Mouse (Mus musculus) liver, embryonic 14.5 days (tissue): ENCODE data around the gene Spag9. TPM values are rescaled to one million over a fixed set of nuclear protein-coding genes. Genes with fewer than 3 reads are reported as not detected.

Experiments
- ATAC-seq: fragments of 200-750 bp; cut with Nextera tagmentation; 2 replicates; pipeline ENCODE4 v1.8.0; 2017; ENCODE audit warnings: moderate number of reproducible peaks, mild to moderate bottlenecking, moderate library complexity; ENCODE audit not compliant: insufficient read depth
- DNase-seq, 3 experiments: peaks; one replicate each; pipeline ENCODE4 v3.0.0-alpha.2; 2012 to 2013; ENCODE audit warnings: low read depth in 3 of 3, low spot score in 3 of 3
- H3K27ac ChIP-seq: fragments of 300-500 bp; sonication (generic); 2 replicates; pipeline ENCODE4 v1.5.1; 2014; ENCODE audit warnings: moderate library complexity, mild to moderate bottlenecking, control low read depth, inconsistent platforms
- H3K27me3 ChIP-seq: fragments of 300-500 bp; sonication (generic); 2 replicates; pipeline ENCODE4 v1.6.1; 2014; ENCODE audit warnings: mild to moderate bottlenecking, low read length, moderate library complexity; ENCODE audit not compliant: control insufficient read depth, insufficient read depth
- H3K36me3 ChIP-seq: fragments of 300-500 bp; sonication (generic); replicated peaks from 2 replicates; pipeline ENCODE4 v1.6.1; 2014; ENCODE audit warnings: low read depth; ENCODE audit not compliant: control insufficient read depth, insufficient read depth
- H3K4me1 ChIP-seq, 2 experiments: fragments of 200-500 bp in 1 of 2; fragments of 300-500 bp in 1 of 2; sonication (generic) in 1 of 2; replicated peaks; 2 replicates each; pipeline ENCODE4 v1.6.1; 2012 to 2014; ENCODE audit warnings: antibody characterized with exemption in 1 of 2, inconsistent platforms in 1 of 2, low read length in 1 of 2; ENCODE audit not compliant: control insufficient read depth in 2 of 2, insufficient read depth in 2 of 2
- H3K4me2 ChIP-seq: fragments of 300-500 bp; sonication (generic); 2 replicates; pipeline ENCODE4 v1.6.1; 2014; ENCODE audit warnings: low read depth, mild to moderate bottlenecking, control low read depth, moderate library complexity
- H3K4me3 ChIP-seq, 2 experiments: fragments of 200-500 bp in 1 of 2; fragments of 300-500 bp in 1 of 2; sonication (generic) in 1 of 2; 2 replicates each; pipeline ENCODE4 v1.5.1; 2012 to 2014; ENCODE audit warnings: low read depth in 2 of 2, low read length in 2 of 2, mild to moderate bottlenecking in 2 of 2, control low read depth in 1 of 2, inconsistent platforms in 1 of 2, moderate library complexity in 1 of 2; ENCODE audit not compliant: insufficient read depth in 1 of 2
- H3K9ac ChIP-seq: fragments of 300-500 bp; sonication (generic); replicated peaks from 2 replicates; pipeline ENCODE4 v1.6.1; 2014; ENCODE audit warnings: mild to moderate bottlenecking, control low read depth, moderate library complexity
- H3K9me3 ChIP-seq: fragments of 300-500 bp; sonication (generic); 2 replicates; pipeline ENCODE4 v1.6.1; 2016; ENCODE audit warnings: low read length, mixed read lengths; ENCODE audit not compliant: control insufficient read depth
- CTCF ChIP-seq: IDR thresholded peaks from 2 replicates; pipeline ENCODE4 v1.5.1; 2016; ENCODE audit warnings: antibody characterized with exemption, low read depth, control low read depth
- EP300 ChIP-seq: IDR thresholded peaks from 2 replicates; pipeline ENCODE4 v1.6.1; 2016; ENCODE audit warnings: antibody characterized with exemption, low read depth
- WGBS: fragments of 180-500 bp; shearing (Covaris S2); extraction: QIAGEN DNeasy Blood & Tissue Kit; methylation state at CpG from one replicate; pipeline ENCODE4 v1.1.7; 2014; ENCODE audit not compliant: insufficient replicate concordance; 5-methylcytosine and 5-hydroxymethylcytosine counted together
- polyA plus RNA-seq, 2 experiments: library from polyadenylated mRNA; depleted of rRNA in 1 of 2; stranded (reverse) in 1 of 2; unstranded in 1 of 2; fragments of >200 nt; fragmentation: Nextera tagmentation in 1 of 2; extraction: Ambion mirVana in 1 of 2; gene quantifications; 2 replicates each; pipeline versions ENCODE4 v1.2.1 to v1.2.3; 2012 to 2014

The Spag9 gene
- polyA plus RNA-seq, 2 experiments: 6.9 to 10.8 TPM

- Histone ChIP-seq H3K4me3 (no peak overlapping the region), H3K9ac (no peak overlapping the region), H3K36me3 (no peaks in the 10 kb centered on the region), H3K9me3 (no peaks in the 10 kb centered on the region), H3K27me3 (peaks cover 5% of the 10 kb centered on the region), H3K27ac (no peak overlapping the region), H3K4me1 (0 out of 4 replicates have a peak, but pooled peaks cover 0 to 1% of the 10 kb centered on the region in 2 experiments), H3K4me2 (no peak overlapping the region)
- no peak for TF ChIP-seq EP300
- TF ChIP-seq CTCF: no peak
- WGBS: 43% methylated on average over 2 of the region's 2 CpGs
- no peak for DNase-seq
- ATAC-seq: no peak
Measured at GRCm38 (mm10) chr11:94143336-94143735, 147.4 kb downstream of the Spag9 start.

DNA sequence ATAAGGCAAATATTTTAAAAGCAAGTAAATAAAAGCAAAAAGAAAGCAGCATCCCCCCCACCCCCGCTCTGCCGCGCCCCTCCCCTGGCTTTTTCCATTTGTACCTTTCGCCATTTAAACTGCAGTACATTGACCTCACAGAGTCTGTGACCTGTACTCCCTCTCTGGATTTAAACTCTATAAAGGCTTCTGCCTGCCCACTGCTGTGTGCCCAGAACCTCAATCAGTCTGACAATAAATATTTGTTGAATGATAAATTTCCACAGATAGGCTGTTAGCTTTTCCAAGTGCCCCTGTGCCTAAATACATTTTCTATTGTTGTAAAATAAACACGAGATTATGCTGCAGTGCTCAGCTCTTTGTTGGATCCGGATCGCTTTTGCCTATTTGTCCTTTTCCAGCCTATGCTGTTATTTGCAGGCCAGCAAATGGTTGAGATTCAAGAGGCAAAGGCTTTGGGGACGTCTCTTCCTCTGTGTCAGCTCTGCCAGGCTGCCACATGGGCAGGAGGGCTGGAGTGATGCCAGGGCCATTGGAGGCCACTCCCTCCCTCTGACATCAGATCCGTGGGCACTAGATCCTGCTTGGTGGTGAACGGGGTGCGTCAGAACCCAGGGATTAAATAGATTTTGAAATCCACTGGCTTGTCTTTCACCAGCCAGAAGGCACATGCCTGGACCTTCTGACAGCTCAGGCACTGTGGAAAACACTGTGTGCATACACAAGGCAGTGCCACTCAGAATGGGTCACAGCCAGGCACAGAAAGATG, 149.1 kb downstream of the Spag9 start:
- no peaks in the 10 kb centered on the region for H3K4me1 ChIP-seq
- no peaks in the 10 kb centered on the region for H3K36me3 ChIP-seq
- H3K4me2 ChIP-seq: no peak overlapping the region
- no peak overlapping the region for H3K27ac ChIP-seq
- DNase-seq (no peak), ATAC-seq (no peak)
- H3K9me3 ChIP-seq: no peaks in the 10 kb centered on the region
- H3K27me3 ChIP-seq: peaks cover 19% of the 10 kb centered on the region
- no peak overlapping the region for H3K9ac ChIP-seq
- 64% methylated on average over 11 of the region's 11 CpGs for WGBS
- no peak overlapping the region for H3K4me3 ChIP-seq
- no peak for TF ChIP-seq EP300
- no peak for TF ChIP-seq CTCF

- Histone ChIP-seq H3K4me2 (no peak overlapping the region), H3K27me3 (peaks cover 25% of the 10 kb centered on the region), H3K4me3 (no peak overlapping the region), H3K9me3 (no peaks in the 10 kb centered on the region), H3K9ac (no peak overlapping the region), H3K36me3 (no peaks in the 10 kb centered on the region), H3K4me1 (no peaks in the 10 kb centered on the region), H3K27ac (no peak overlapping the region)
- TF ChIP-seq EP300: no peak
- no peak for TF ChIP-seq CTCF
- 77% methylated on average over 14 of the region's 14 CpGs for WGBS
- no peak for DNase-seq
- ATAC-seq: no peak
Measured at GRCm38 (mm10) chr11:94146049-94146605, 150.2 kb downstream of the Spag9 start.

GRCm38 (mm10) chr11:94146733-94147485, 151.0 kb downstream of the Spag9 start:
- no peaks in the 10 kb centered on the region for H3K9me3 ChIP-seq
- ATAC-seq (no peak), DNase-seq (no peak)
- TF ChIP-seq EP300 (no peak), CTCF (no peak)
- H3K4me3 ChIP-seq: no peak overlapping the region
- 48% methylated on average over 11 of the region's 11 CpGs for WGBS
- no peak overlapping the region for H3K9ac ChIP-seq
- no peak overlapping the region for H3K27ac ChIP-seq
- H3K27me3 ChIP-seq: peaks cover 25% of the 10 kb centered on the region
- no peak overlapping the region for H3K4me2 ChIP-seq
- H3K4me1 ChIP-seq: no peaks in the 10 kb centered on the region
- H3K36me3 ChIP-seq: no peaks in the 10 kb centered on the region

DNA sequence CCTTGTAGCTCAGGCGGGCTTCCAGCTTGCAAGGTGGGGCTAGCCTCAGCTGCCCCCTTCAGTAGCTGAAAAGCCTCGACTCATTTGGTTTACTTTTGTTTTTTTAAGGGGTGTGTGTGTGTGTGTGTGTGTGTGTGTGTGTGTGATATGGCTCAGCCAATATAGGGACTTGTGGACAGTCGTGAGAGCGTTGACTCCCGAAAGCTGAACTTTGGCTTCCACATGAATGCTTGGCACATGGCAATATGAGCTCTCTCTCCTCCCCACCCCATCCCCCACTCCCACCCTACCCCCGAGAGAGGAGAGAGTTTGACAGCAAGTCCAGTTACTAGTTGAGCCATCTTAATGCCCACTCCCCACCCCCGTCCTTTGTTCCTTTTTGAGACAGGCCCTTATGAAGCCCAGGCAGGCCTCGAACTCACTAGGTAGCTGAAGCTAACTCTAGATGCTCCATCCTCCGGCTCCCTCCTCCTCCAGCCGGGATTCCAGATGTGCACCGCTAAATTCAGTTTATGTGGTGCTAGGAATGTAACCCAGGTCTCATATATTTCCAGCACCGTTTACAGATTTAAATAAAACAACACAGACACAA, 152.3 kb downstream of the Spag9 start:
- Histone ChIP-seq H3K4me2 (no peak overlapping the region; the same call in 1 of the 2 replicates), H3K9me3 (no peaks in the 10 kb centered on the region), H3K36me3 (no peaks in the 10 kb centered on the region), H3K4me1 (no peaks in the 10 kb centered on the region), H3K27me3 (peaks cover 25% of the 10 kb centered on the region), H3K4me3 (no peak overlapping the region), H3K9ac (no peak overlapping the region), H3K27ac (no peak overlapping the region)
- ATAC-seq (no peak), DNase-seq (no peak)
- 45% methylated on average over 12 of the region's 12 CpGs for WGBS
- no peak for TF ChIP-seq CTCF
- TF ChIP-seq EP300: no peak
